Mouse (Mus musculus) cerebellum, postnatal 4 days (tissue): ENCODE data around the gene Dusp27.
"Not testable (repeated sequence)": the region's sequence is repeated elsewhere in the genome, so short reads cannot be mapped to it uniquely, and the experiment has no call there.

Experiments
- DNase-seq, 2 experiments: peaks; one replicate each; pipeline ENCODE4 v3.0.0; 2022; ENCODE audit warnings: low spot score in 2 of 2, mixed read lengths in 1 of 2

Gene Dusp27

GRCm38 (mm10) chr1:166142369-166142768 lies 14.6 kb upstream of the Dusp27 start:
- DNase-seq: no peak

- DNase-seq: not testable (repeated sequence)
These were observed 14.1 kb upstream of the Dusp27 start for GRCm38 (mm10) chr1:166141868-166142267.

DNA sequence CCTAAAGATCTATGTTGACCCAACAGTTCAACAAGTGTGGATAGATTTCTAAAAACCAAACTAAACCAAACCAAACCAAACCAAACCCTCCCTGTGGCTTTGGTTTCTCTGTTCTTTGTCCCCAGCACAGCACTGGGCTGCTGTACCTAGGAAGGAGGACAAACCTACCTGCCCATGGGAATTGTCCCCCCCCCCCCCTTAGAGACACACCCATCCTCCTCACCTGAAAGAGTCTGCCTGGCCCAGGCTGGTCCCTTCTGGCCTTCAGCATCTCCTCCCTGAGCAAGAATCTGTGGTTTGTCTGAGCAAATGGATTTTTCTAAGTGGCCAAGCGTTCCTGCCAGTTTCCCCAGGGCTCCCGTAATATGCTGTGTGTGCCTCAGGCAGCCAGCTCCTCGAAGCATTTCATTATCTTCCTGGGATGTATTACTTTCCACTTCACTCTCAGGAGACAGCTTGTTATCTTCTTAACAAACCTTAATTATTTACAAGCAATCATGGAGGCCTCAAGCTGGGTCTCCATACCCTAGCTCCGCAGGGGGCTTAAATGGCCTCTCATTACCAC lies 12.0 kb upstream of the Dusp27 start:
- DNase-seq: no peak

DNA sequence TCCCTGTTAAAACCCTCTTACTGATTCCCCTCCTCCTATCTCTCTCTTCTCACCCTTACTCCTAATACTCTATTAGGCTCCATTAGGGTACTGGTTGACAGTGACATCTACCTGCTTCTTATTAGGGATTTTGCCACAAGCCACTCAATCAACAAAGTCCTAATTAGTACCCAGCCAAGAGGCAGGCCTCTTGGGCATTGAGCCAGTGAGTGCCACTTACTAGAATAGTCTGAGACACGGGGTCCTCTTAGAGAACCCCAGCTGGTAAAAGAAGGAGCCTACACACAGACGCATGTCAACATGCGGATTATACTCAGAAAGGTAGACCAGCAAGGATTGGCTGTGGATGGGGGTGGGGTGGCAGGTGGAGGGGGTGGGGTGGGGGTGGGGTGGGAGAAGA lies 11.4 kb upstream of the Dusp27 start:
- DNase-seq: no peak

DNA sequence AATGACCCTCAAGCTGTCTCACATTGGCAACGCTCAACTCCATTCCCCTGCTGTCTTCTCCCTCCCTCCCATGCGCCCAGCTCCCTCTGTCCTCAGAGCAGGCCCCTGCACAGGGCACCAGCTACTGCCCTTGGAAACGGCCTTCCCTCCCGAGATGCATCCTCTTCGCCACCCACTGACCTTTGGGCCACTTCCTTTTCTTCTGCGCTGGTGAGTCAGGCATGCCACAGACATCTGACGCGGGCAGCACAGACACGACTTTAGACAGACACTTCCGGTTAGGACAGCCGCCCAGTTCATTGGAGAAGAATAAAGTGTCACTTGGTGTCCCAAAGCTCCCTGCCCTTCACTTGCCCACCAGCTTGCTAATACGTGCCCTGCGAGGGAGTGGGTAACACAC lies 10.4 kb upstream of the Dusp27 start:
- no peak for DNase-seq

DNA sequence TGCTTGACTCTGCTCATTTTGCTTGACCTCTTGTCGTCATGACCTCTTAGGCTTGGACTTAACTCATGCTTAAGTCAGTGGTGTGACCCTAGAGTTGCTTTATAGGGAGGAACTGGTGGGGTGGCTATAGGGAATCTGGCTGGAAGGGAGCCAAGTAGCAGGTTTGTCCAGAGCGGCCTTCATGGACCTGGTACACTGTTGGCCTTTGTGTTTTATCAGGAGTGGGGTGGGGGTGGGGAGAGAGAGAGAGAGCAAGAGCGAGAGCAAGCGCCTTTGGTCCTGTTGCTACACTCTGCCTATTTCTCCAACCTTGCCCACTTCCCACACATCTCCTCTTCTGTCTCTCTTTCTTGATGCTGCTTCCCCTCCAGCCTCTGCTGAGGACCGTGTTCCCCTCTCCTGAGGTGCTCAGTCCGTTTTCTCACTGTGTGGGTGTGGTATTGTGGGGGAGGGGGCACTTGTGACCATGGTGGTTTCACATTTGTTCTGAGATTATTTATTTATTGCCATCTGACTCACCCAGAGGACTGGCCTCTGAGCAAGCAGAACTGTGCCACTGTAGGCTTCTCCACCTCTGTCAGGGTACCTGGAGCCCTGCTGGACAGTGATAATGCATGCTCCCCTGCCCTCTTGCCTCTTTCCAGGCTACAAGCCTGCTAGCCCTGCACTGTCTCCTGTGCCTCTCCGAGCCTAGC lies 9.7 kb upstream of the Dusp27 start:
- no peak for DNase-seq

DNA sequence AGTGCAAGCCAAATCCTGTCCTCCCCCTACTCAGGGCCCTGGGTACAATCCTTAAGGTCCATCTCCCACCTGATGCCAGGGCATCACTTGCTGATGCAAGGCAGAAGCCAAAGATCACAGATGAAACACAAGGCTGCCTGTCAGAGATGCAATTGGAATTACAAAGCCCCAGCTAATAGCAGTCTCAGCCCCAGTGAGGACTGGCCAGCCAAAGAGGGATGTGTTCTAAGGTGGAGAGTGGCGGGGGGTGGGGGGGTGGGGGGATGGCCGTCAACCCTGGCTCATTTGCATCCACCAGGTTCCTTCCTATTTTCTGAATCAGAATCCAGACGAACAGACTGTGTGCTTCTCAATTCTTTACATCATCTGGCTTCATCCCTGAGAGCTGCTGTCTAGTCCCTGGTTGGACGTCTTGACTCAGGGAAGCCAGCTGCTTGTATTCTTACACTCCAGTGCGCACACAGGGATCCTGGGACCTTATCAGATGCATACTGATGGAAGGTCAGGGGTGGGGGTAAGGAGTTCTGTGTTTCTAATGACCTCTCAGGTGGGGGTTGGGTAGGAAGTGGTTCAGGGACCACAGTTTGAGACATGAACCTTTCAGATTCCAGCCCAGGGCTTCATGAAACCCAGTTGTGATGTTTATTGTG lies 7.5 kb upstream of the Dusp27 start:
- no peak for DNase-seq

- no peak for DNase-seq
These were observed 4.6 kb upstream of the Dusp27 start for GRCm38 (mm10) chr1:166132367-166132766.

DNA sequence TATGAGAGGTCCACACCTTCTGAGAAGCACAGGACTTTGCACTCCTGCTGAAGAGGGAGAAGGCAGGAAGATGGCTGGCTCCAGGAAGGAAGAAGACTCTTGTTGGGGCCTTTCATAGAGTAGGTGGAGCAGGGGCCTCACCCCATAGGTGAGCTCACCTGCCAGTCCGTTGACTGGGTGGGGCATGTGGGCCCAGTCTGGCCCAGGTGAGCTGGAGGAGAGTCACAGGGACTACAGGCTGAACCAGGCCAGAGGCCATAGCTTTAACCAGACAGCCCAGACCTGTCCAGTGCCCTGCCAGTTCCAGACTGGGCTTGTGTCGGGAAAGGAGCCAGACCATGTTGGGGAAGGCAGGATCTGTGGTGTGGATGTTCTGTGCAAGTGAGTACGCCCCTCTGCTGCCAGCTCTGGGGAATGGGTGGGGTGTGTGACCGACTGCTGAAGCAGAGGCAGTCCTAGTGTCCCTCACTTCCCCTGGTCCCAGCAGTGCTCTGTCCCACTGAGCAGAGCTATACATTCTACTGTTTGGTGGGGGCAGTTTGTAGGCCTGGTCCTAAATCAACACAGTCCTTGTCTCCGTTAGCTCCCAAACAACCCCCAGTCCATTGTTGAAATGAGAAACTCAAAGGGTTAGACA lies 2.6 kb upstream of the Dusp27 start, which contains the start of gene Gpa33:
Gpa33 (plus strand) TSS at position 15 of the 637 bp plus-strand sequence.
- DNase-seq: no peak

DNA sequence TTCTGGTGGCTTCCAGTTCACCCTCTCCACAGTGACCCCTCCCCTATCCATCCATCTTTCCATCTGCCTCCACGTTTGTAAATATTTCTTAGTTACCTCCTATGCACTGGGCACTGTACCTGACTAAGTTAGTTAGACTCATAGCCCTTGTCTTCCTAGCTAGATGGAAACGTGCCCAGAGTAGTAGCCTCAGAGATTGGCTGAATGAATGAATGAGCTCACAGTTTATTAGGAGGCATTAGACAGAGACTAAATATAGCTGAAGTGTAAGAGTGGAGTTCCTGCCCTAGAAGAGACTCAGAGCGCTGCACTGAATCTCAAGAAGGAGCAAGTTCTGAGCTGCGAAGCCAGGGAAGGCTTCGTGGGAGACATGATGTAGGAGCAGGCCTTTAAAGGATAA lies 829 bp upstream of the Dusp27 start:
- no peak for DNase-seq

DNA sequence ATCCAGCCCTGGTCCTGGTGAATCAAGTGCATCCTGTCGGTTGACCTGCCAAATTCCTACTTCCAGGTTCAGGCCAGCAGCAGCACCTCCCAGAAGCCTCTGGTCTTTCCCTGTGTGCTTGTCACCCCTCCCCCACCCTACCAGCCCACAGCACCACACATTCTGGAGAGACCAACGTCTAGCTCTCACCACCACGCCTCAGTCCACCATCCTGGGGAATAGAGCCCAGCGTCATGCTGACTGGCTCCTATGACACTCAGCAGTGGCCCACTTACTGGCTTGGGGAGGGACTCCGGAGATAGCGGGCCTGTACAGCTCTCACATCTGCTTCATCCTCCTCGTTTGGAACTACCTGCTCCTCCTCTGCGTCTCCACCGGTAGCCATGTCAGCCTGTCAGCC lies 927 bp downstream of the Dusp27 start:
- DNase-seq: no peak

DNA sequence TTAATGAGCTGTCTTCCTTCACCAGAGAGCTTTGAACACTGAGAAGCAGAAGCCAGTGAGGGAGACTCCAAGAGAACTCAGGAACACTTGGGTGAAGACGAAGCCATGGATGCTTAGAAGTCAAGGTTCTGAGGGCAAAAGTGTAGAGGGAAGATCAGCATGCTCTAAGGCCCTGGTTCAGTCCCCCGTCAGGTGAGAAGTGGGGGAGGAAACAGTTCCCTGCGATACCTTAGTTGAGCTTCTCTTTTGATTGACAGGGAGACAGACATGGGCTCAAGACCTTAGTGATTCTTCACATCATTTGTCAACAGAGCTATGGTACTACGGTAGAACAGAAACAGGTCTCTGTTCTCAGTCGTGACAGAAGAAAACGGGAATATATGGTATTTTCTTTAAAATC lies 1.4 kb downstream of the Dusp27 start:
- DNase-seq: no peak

- no peak for DNase-seq
These were observed 2.7 kb downstream of the Dusp27 start for GRCm38 (mm10) chr1:166124932-166125593.

GRCm38 (mm10) chr1:166123751-166124150 lies 4.0 kb downstream of the Dusp27 start:
- DNase-seq: no peak

DNA sequence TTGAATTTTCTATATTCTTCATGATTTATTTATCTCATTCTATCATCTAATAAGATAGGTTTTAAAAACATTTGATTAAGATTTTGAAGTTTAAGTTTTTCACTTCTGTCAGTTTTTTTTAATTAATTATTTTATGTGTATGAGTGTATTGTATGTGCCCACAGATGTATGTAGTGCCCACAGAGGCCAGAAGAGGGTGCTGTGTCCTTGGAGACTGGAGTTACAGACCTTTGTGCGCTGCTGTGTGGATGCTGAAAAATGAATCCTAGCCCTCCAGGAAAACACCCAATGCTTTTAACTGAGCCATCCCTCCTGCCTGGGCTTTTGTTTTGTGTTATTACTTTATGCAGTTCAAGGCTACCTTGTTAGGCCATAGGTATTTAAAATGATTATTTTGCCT lies 4.7 kb downstream of the Dusp27 start:
- DNase-seq: no peak

DNA sequence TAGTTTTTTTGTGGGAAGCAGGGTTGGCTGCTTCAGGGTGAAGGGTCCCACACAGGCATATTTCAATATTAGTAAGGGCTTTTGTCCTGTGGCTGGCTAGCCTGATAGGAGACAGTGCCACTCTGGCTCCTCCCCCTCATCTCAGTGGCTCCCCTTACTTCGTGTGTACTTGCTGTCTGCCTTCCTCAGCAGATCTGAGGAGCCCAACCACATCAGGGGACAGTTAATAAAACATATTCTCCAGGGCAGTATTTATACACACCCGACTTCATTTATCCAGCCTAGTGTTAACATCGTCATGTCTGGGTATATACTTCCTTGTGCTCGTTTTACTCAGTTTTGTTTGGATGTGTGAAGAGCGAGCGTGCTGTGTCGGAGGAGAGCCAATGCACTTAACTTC lies 5.6 kb downstream of the Dusp27 start:
- DNase-seq: no peak

DNA sequence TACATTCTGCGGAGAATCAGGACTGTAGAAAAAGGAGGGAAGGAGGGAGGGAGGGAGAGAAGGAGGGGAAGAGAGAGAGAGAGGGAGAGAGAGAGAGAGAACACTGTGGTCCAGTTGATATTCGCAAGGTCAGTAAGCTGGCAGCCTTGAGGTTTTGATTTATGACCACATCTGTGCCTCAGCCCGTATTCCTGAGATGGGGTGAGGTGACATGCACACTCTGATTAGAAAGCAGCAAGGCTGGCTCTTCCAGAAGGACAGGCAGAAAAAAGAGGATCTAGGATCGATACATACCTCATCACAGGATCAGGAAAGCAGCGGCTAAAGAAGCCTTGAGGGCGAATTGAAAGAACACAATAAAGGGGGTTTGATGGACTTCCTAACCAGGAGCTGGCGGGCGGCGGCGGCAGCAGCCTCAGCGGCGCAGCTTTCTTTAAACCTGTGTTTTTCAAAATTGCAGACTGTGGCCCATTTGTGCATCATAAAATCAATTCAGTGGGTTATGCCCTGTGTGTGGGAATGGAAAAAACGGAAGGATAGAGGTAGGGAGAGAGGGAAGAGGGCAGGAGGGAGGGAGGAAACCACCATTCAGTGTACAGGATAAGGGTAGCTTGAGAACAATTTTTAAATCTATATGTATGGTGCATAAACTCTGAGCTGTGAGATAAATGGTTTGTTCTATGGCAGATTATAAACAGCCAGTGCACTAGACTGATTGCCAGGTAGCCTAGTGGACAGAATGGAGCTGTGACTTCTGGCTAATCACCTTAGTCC lies 9.7 kb downstream of the Dusp27 start:
- no peak for DNase-seq

GRCm38 (mm10) chr1:166115719-166116118 lies 12.0 kb downstream of the Dusp27 start:
- DNase-seq: no peak

GRCm38 (mm10) chr1:166114986-166115385 lies 12.7 kb downstream of the Dusp27 start:
- DNase-seq: no peak

GRCm38 (mm10) chr1:166105464-166105863 lies 22.3 kb downstream of the Dusp27 start:
- no peak for DNase-seq

- DNase-seq: no peak
These were observed 22.9 kb downstream of the Dusp27 start for GRCm38 (mm10) chr1:166104858-166105257.
